ENCODE assay signal across 8 mouse cellular contexts in genomic region chr8:107150057-107150403, GRCm38 (mm10). TPM values are rescaled to one million over a fixed set of nuclear protein-coding genes. Genes with fewer than 3 reads are reported as not detected.
DNase-seq lines count a peak whose midpoint lies in the region; ATAC-seq and TF ChIP-seq lines count a peak whose summit lies in the region.

No protein-coding gene starts in this region.

- H3K9me3 ChIP-seq in hindbrain, postnatal 0 days (ENCODE audit: low read length): no peaks in the 10 kb centered on the region
- H3K9me3 ChIP-seq in midbrain, embryonic 16.5 days (replicated peaks; ENCODE audit: control insufficient read depth, low read length, poor library complexity, severe bottlenecking): no peaks in the 10 kb centered on the region

- H3K4me3 ChIP-seq in kidney, adult 2 months (ENCODE audit: insufficient read depth, low read depth, low read length): peak overlapping the region; percentile 70
- peak overlapping the region; percentile 73 for H3K4me3 ChIP-seq in cortical plate, adult 2 months (ENCODE audit: insufficient read depth, low read length)
- peak overlapping the region; percentile 81 for H3K4me3 ChIP-seq in hindbrain, postnatal 0 days (ENCODE audit: low read length)
- H3K4me3 ChIP-seq in midbrain, embryonic 16.5 days (ENCODE audit: low read depth, low read length): peak overlapping the region; percentile 96

- peak overlapping the region; percentile 89 for H3K4me2 ChIP-seq in hindbrain, postnatal 0 days (ENCODE audit: low read depth, low read length)
- peak overlapping the region; percentile 85 for H3K4me2 ChIP-seq in midbrain, embryonic 16.5 days (ENCODE audit: low read length)

- H3K36me3 ChIP-seq in kidney, adult 2 months (ENCODE audit: control insufficient read depth, insufficient read depth, low read length): no peaks in the 10 kb centered on the region; the same call in 1 of the 2 replicates
- peaks cover 5% of the 10 kb centered on the region; the same call in 1 of the 2 replicates for H3K36me3 ChIP-seq in hindbrain, postnatal 0 days (ENCODE audit: insufficient read depth, low read length)
- peaks cover 5% of the 10 kb centered on the region; the same call in 1 of the 2 replicates for H3K36me3 ChIP-seq in midbrain, embryonic 16.5 days (ENCODE audit: control insufficient read depth, insufficient read depth, low read length)

- H3K27ac ChIP-seq in kidney, adult 2 months (ENCODE audit: insufficient read depth, low read depth, low read length): peak overlapping the region; percentile 86
- H3K27ac ChIP-seq in cortical plate, adult 2 months (ENCODE audit: insufficient read depth, low read length): peak overlapping the region; percentile 65
- H3K27ac ChIP-seq in hindbrain, postnatal 0 days: peak overlapping the region; percentile 74
- H3K27ac ChIP-seq in midbrain, embryonic 16.5 days (ENCODE audit: low read length): peak overlapping the region; percentile 87

- TF ChIP-seq CTCF in kidney, adult 2 months (conservative IDR thresholded peaks at IDR 0.05; ENCODE audit: insufficient read depth, insufficient read length, low read depth, low read length): no peak
- TF ChIP-seq CTCF in cortical plate, adult 2 months (IDR thresholded peaks at IDR 0.05; ENCODE audit: extremely low read depth, insufficient read depth, low read length): no peak
- TF ChIP-seq CTCF in hindbrain, postnatal 0 days (IDR thresholded peaks at IDR 0.05; ENCODE audit: low read depth): no peak

- intact Hi-C loops in left cerebral cortex, postnatal 14 days (cut with DNase I): no loop called here

- no peak for TF ChIP-seq POLR2A in kidney, adult 2 months (IDR thresholded peaks at IDR 0.05; ENCODE audit: low read depth, low read length)
- no peak for TF ChIP-seq POLR2A in cortical plate, adult 2 months (IDR thresholded peaks at IDR 0.05; ENCODE audit: extremely low read depth, insufficient read depth, low read length)

- DNase-seq in kidney, adult 2 months: no peak
- no peak for DNase-seq in kidney, postnatal 25 days
- no peak for DNase-seq in hindbrain, postnatal 0 days (ENCODE audit: low spot score)
- DNase-seq in left cerebral cortex, postnatal 14 days (ENCODE audit: low spot score in 2 of 2): no peak
- no peak for DNase-seq in kidney, postnatal 36 days
- no peak for DNase-seq in layer of hippocampus, postnatal 25 days (ENCODE audit: extremely low spot score in 1 of 2, low spot score in 1 of 2)

- peak; percentile 39 for ATAC-seq in hindbrain, postnatal 0 days
- ATAC-seq in midbrain, embryonic 16.5 days: peak; percentile 36; the same call in 1 of the 2 replicates

- H3K4me1 ChIP-seq in kidney, adult 2 months (ENCODE audit: control insufficient read depth, insufficient read depth, low read length): peaks cover 20% of the 10 kb centered on the region
- no peaks in the 10 kb centered on the region; the same call in none of the 2 replicates for H3K4me1 ChIP-seq in cortical plate, adult 2 months (ENCODE audit: control insufficient read depth, insufficient read depth, low read length)
- peaks cover 9% of the 10 kb centered on the region; the same call in 1 of the 2 replicates for H3K4me1 ChIP-seq in hindbrain, postnatal 0 days (ENCODE audit: insufficient read depth, low read length)
- peaks cover 11% of the 10 kb centered on the region for H3K4me1 ChIP-seq in midbrain, embryonic 16.5 days (ENCODE audit: control insufficient read depth, insufficient read depth, low read length)

- peak overlapping the region; percentile 77 for H3K9ac ChIP-seq in hindbrain, postnatal 0 days (replicated peaks; ENCODE audit: low read length)
- peak overlapping the region; percentile 95 for H3K9ac ChIP-seq in midbrain, embryonic 16.5 days (ENCODE audit: low read depth, low read length)

- no peaks in the 10 kb centered on the region for H3K27me3 ChIP-seq in kidney, adult 2 months (replicated peaks; ENCODE audit: control insufficient read depth, insufficient read depth, low read length)
- H3K27me3 ChIP-seq in hindbrain, postnatal 0 days (ENCODE audit: insufficient read depth, low read length): no peaks in the 10 kb centered on the region
- no peaks in the 10 kb centered on the region for H3K27me3 ChIP-seq in midbrain, embryonic 16.5 days (ENCODE audit: control insufficient read depth, insufficient read depth, low read depth, low read length)

- 22% methylated on average over 6 of the region's 6 CpGs for WGBS in kidney, adult 2 months
- WGBS in hindbrain, postnatal 0 days: 21% methylated on average over 6 of the region's 6 CpGs
- WGBS in midbrain, embryonic 16.5 days: 19% methylated on average over 6 of the region's 6 CpGs

RNA-seq across cellular contexts. Expression of gene Cyb5b, which starts 0.4 kb away (rescaled TPM):
- polyA plus RNA-seq in kidney, adult 2 months (2012; rRNA removed): 186 and 203 TPM in 2 replicates
- polyA plus RNA-seq in cortical plate, adult 2 months (2012; rRNA removed): 104 and 106 TPM in 2 replicates
- total RNA-seq in hindbrain, postnatal 0 days (2014; rRNA removed): 89.5 and 95.2 TPM in 2 replicates
- polyA plus RNA-seq in hindbrain, postnatal 0 days (2015; fragmentation: Nextera tagmentation; extraction: Ambion mirVana): 81.6 and 82.9 TPM in 2 replicates
- polyA plus RNA-seq in midbrain, embryonic 16.5 days (2015; fragmentation: Nextera tagmentation; extraction: Ambion mirVana): 120 and 124 TPM in 2 replicates
- 10 to 100 TPM; 83.4 to 84.5 TPM for total RNA-seq in left cerebral cortex, postnatal 14 days (2021)
- total RNA-seq in layer of hippocampus, postnatal 25 days (2021): 100 to 1,000 TPM in 1 of 2 experiments, 10 to 100 TPM in 1; 93.9 to 105 TPM

RNA-seq across cellular contexts. Expression of gene Terf2, which starts 53.7 kb away (rescaled TPM):
- 8.7 and 12.2 TPM in 2 replicates for polyA plus RNA-seq in kidney, adult 2 months (2012; rRNA removed)
- 32.8 and 33.3 TPM in 2 replicates for polyA plus RNA-seq in cortical plate, adult 2 months (2012; rRNA removed)
- total RNA-seq in hindbrain, postnatal 0 days (2014; rRNA removed): 15.5 TPM in 2 replicates
- polyA plus RNA-seq in hindbrain, postnatal 0 days (2015; fragmentation: Nextera tagmentation; extraction: Ambion mirVana): 22.9 and 23.2 TPM in 2 replicates
- polyA plus RNA-seq in midbrain, embryonic 16.5 days (2015; fragmentation: Nextera tagmentation; extraction: Ambion mirVana): 26.4 and 28.3 TPM in 2 replicates
- total RNA-seq in left cerebral cortex, postnatal 14 days (2021): 10 to 100 TPM; 37.1 to 37.5 TPM
- total RNA-seq in layer of hippocampus, postnatal 25 days (2021): 10 to 100 TPM; 31.2 to 35.8 TPM
